Mouse (Mus musculus) bone marrow, adult 2 months (tissue): ENCODE results near the gene Zfp239.

Experiments
- CTCF ChIP-seq: fragments of 200-500 bp; IDR thresholded peaks from 2 replicates; pipeline ENCODE4 v1.5.1; 2011; ENCODE audit warnings: low read length, control low read depth; ENCODE audit not compliant: control insufficient read depth, insufficient read depth
- POLR2A ChIP-seq: fragments of 200-500 bp; IDR thresholded peaks from 2 replicates; pipeline ENCODE4 v1.6.1; 2011; ENCODE audit warnings: low read depth, mild to moderate bottlenecking, control low read depth, low read length, borderline replicate concordance; ENCODE audit not compliant: control insufficient read depth

- TF ChIP-seq CTCF (no peak), POLR2A (no peak)
Measured at GRCm38 (mm10) chr6:117906015-117906531, 44.2 kb downstream of the Zfp239 start.
